Mouse (Mus musculus): Measurements from ENCODE around the gene Sike1. TPM values are rescaled to one million over a fixed set of nuclear protein-coding genes. Genes with fewer than 3 reads are reported as not detected.

Sike1 gene
- total RNA-seq (2012; rRNA removed) (15.7 and 18.2 TPM in 2 replicates), polyA plus RNA-seq (2012; ENCODE audit: insufficient read depth in 1 of 2, insufficient read length in 2 of 2, low read depth in 1 of 2, low replicate concordance in 2 of 2, missing spikeins in 1 of 2) (10 to 100 TPM in 1 of 2 experiments, not detected in 1; 27.0 TPM)

GRCm38 (mm10) chr3:102995605-102996321 is at the start of gene Sike1:
Gene Sike1 (plus strand): TSS chr3:102995708.
- Histone ChIP-seq H3K36me3 (ENCODE audit: control insufficient read depth in 1 of 2, insufficient read depth in 2 of 2, low read length in 2 of 2) (peaks cover 6 to 12% of the 10 kb centered on the region in 2 experiments), H3K9me3 (replicated peaks; ENCODE audit: insufficient read depth, low read length) (no peaks in the 10 kb centered on the region), H3K79me2 (ENCODE audit: control insufficient read depth, insufficient read depth, low read length, poor library complexity) (no peaks in the 10 kb centered on the region; the same call in 1 of the 2 replicates), H3K4me3 (ENCODE audit: control insufficient read depth in 1 of 2, insufficient read depth in 1 of 2, low read depth in 2 of 2, low read length in 2 of 2) (peak within 1 kb of the TSS; percentile 74 to 78), H3K27ac (ENCODE audit: control insufficient read depth, low read depth, low read length) (peak within 1 kb of the TSS; percentile 81), H3K4me1 (ENCODE audit: control insufficient read depth in 1 of 2, insufficient read depth in 2 of 2, low read length in 2 of 2) (peaks cover 2 to 8% of the 10 kb centered on the region in 2 experiments; a peak in 3 of 4 replicates), H3K9ac (ENCODE audit: control insufficient read depth, low read depth, low read length, poor library complexity, severe bottlenecking) (peak within 1 kb of the TSS; percentile 79), H3K27me3 (ENCODE audit: control insufficient read depth in 1 of 2, insufficient read depth in 2 of 2, low read length in 2 of 2) (peaks cover 0 to 1% of the 10 kb centered on the region in 2 experiments; a peak in 2 of 4 replicates)
- peak; percentile 48 for TF ChIP-seq ZNF384 (IDR thresholded peaks at IDR 0.05; ENCODE audit: low read depth, low read length)
- peak; percentile 80; the same call in 1 of the 2 replicates for TF ChIP-seq MAZ (IDR thresholded peaks at IDR 0.05; ENCODE audit: low read depth, low read length)
- 0 out of 2 replicates have a peak, but pooled peaks have one; percentile 36 for TF ChIP-seq E2F4 (IDR thresholded peaks at IDR 0.05; ENCODE audit: borderline replicate concordance, low read depth, low read length)
- 0 out of 2 replicates have a peak, but pooled peaks have one; percentile 37 for TF ChIP-seq MYC (IDR thresholded peaks at IDR 0.05; ENCODE audit: low read depth, low read length)
- peak; percentile 78; the same call in 1 of the 2 replicates for TF ChIP-seq MAX (IDR thresholded peaks at IDR 0.05; ENCODE audit: low read length)
- peak; percentile 81; the same call in 1 of the 2 replicates for TF ChIP-seq POLR2AphosphoS2 (IDR thresholded peaks at IDR 0.05; ENCODE audit: low read length)
- peak; percentile 87 for TF ChIP-seq NELFE (IDR thresholded peaks at IDR 0.05; ENCODE audit: low read depth, low read length)
- no peak for TF ChIP-seq RAD21 (IDR thresholded peaks at IDR 0.05; ENCODE audit: low read depth, low read length)
- 0 out of 2 replicates have a peak, but pooled peaks have one; percentile 33 for TF ChIP-seq ETS1 (IDR thresholded peaks at IDR 0.05; ENCODE audit: low read depth, low read length)
- 0 out of 2 replicates have a peak, but pooled peaks have one; percentile 3 for TF ChIP-seq GATA1 (IDR thresholded peaks at IDR 0.05; ENCODE audit: low read depth, low read length)
- 0 out of 2 replicates have a peak, but pooled peaks have one; percentile 68 for TF ChIP-seq CHD1 (IDR thresholded peaks at IDR 0.05; ENCODE audit: low read depth, low read length)
- TF ChIP-seq NRF1 (IDR thresholded peaks at IDR 0.05; ENCODE audit: insufficient read depth, low read depth, low read length, poor library complexity, severe bottlenecking) = peak; percentile 88
- no peak for TF ChIP-seq CHD2 (IDR thresholded peaks at IDR 0.05; ENCODE audit: low read length)
- peak; percentile 66 for TF ChIP-seq TCF12 (IDR thresholded peaks at IDR 0.05; ENCODE audit: low read depth, low read length)
- TF ChIP-seq ELF1 (IDR thresholded peaks at IDR 0.05; ENCODE audit: low read depth, low read length) = peak; percentile 94
- TF ChIP-seq POLR2AphosphoS5 (IDR thresholded peaks at IDR 0.05; ENCODE audit: borderline replicate concordance, low read depth, low read length) = no peak
- peak; percentile 86 for TF ChIP-seq HCFC1 (IDR thresholded peaks at IDR 0.05; ENCODE audit: low read depth, low read length)
- no peak for TF ChIP-seq MYB (IDR thresholded peaks at IDR 0.05; ENCODE audit: low read depth, low read length)
- peak; percentile 89 for TF ChIP-seq POLR2A (IDR thresholded peaks at IDR 0.05; ENCODE audit: control insufficient read depth in 1 of 2, insufficient read depth in 1 of 2, low read depth in 1 of 2, low read length in 2 of 2, poor library complexity in 1 of 2)
- peak; percentile 60 for TF ChIP-seq KAT2A (conservative IDR thresholded peaks at IDR 0.05; ENCODE audit: low read depth, low read length)
- TF ChIP-seq SIN3A (IDR thresholded peaks at IDR 0.05; ENCODE audit: low read length) = peak; percentile 79
- TF ChIP-seq EP300 (IDR thresholded peaks at IDR 0.05; ENCODE audit: low read depth in 1 of 2, low read length in 2 of 2) = peak; percentile 36 to 41; a peak in 2 of 4 replicates
- TF ChIP-seq ZMIZ1 (IDR thresholded peaks at IDR 0.05; ENCODE audit: low read depth, low read length) = peak; percentile 82
- TF ChIP-seq TAL1 (IDR thresholded peaks at IDR 0.05; ENCODE audit: low read length) = peak; percentile 30; the same call in 1 of the 2 replicates
- no peak for TF ChIP-seq SMC3 (IDR thresholded peaks at IDR 0.05; ENCODE audit: low read depth, low read length)
- TF ChIP-seq TBP (IDR thresholded peaks at IDR 0.05; ENCODE audit: low read depth, low read length) = peak; percentile 91
- TF ChIP-seq USF1 (IDR thresholded peaks at IDR 0.05; ENCODE audit: low read depth, low read length) = no peak
- TF ChIP-seq MXI1 (IDR thresholded peaks at IDR 0.05; ENCODE audit: low read depth, low read length) = peak; percentile 73
- peak; percentile 95 for DNase-seq (ENCODE audit: low read depth, low spot score)

All from MEL (cell line).